Mouse (Mus musculus) WW6 (cell line): ENCODE measurements at regions not wholly inside any gene's neighbourhood (a gene's known extent, or its start where the extent isn't known, plus 50 kb on each side); places are given as distances from the start of the nearest gene placed in this dataset.

ENCODE experiments used
- DNase-seq: peaks from one replicate; pipeline ENCODE4 v3.0.0-alpha.2; 2013; ENCODE audit warnings: low read depth, low spot score

- no peak for DNase-seq
Measured at GRCm38 (mm10) chr8:49845575-49845974, 1001.8 kb upstream of the Tenm3 start.

GRCm38 (mm10) chr8:49831970-49832369 is 988.2 kb upstream of the Tenm3 start:
- no peak for DNase-seq

- DNase-seq: peak; percentile 9
Measured at GRCm38 (mm10) chr8:49829345-49829744, 985.6 kb upstream of the Tenm3 start.

GRCm38 (mm10) chr8:49826231-49826630 is 982.5 kb upstream of the Tenm3 start:
- DNase-seq: no peak

- DNase-seq: no peak
Measured at GRCm38 (mm10) chr8:49825000-49825399, 981.2 kb upstream of the Tenm3 start.

GRCm38 (mm10) chr8:49822791-49823190 is 979.0 kb upstream of the Tenm3 start:
- no peak for DNase-seq

GRCm38 (mm10) chr8:49799236-49799635 is 955.5 kb upstream of the Tenm3 start:
- no peak for DNase-seq

GRCm38 (mm10) chr8:49796741-49797140 is 953.0 kb upstream of the Tenm3 start:
- DNase-seq: no peak

- DNase-seq: no peak
Measured at GRCm38 (mm10) chr8:49794491-49794890, 950.7 kb upstream of the Tenm3 start.

- DNase-seq: no peak
Measured at GRCm38 (mm10) chr8:49769829-49770228, 926.1 kb upstream of the Tenm3 start.

- DNase-seq: no peak
Measured at GRCm38 (mm10) chr8:49738043-49738442, 894.3 kb upstream of the Tenm3 start.

GRCm38 (mm10) chr8:49729156-49729555 is 885.4 kb upstream of the Tenm3 start:
- DNase-seq: no peak

GRCm38 (mm10) chr8:49712371-49712770 is 868.6 kb upstream of the Tenm3 start:
- no peak for DNase-seq

GRCm38 (mm10) chr8:49708701-49709100 is 865.0 kb upstream of the Tenm3 start:
- DNase-seq: no peak

GRCm38 (mm10) chr8:49699058-49699457 is 855.3 kb upstream of the Tenm3 start:
- DNase-seq: no peak

GRCm38 (mm10) chr8:49696709-49697108 is 853.0 kb upstream of the Tenm3 start:
- no peak for DNase-seq
